Mouse (Mus musculus): Measurements from ENCODE around the gene 3110001I22Rik. TPM values are rescaled to one million over a fixed set of nuclear protein-coding genes. Genes with fewer than 3 reads are reported as not detected.

3110001I22Rik gene
- polyA plus RNA-seq, 1 experiment from 2014 or later = 8.4 TPM

Other genes with a start within 250 kb of the 3110001I22Rik start
- 41.2 and 42.3 TPM in 2 replicates for gene Parn, start 3.8 kb upstream of the 3110001I22Rik start, polyA plus RNA-seq (2015; fragmentation: Nextera tagmentation; extraction: Ambion mirVana)
- gene Bfar, start 71 bp upstream of the 3110001I22Rik start, polyA plus RNA-seq (2015; fragmentation: Nextera tagmentation; extraction: Ambion mirVana) = 52.7 and 53.1 TPM in 2 replicates
- gene Pla2g10, start 59.1 kb downstream of the 3110001I22Rik start, polyA plus RNA-seq (2015; fragmentation: Nextera tagmentation; extraction: Ambion mirVana) = not detected in 2 replicates
- 108 and 110 TPM in 2 replicates for gene Rrn3, start 108.8 kb downstream of the 3110001I22Rik start, polyA plus RNA-seq (2015; fragmentation: Nextera tagmentation; extraction: Ambion mirVana)
- gene Ntan1, start 146.9 kb downstream of the 3110001I22Rik start, polyA plus RNA-seq (2015; fragmentation: Nextera tagmentation; extraction: Ambion mirVana) = 217 and 234 TPM in 2 replicates
- 62.5 and 67.0 TPM in 2 replicates for gene Pdxdc1, start 231.2 kb downstream of the 3110001I22Rik start, polyA plus RNA-seq (2015; fragmentation: Nextera tagmentation; extraction: Ambion mirVana)
- gene Mpv17l, start 231.2 kb downstream of the 3110001I22Rik start, polyA plus RNA-seq (2015; fragmentation: Nextera tagmentation; extraction: Ambion mirVana) = 13.6 and 16.5 TPM in 2 replicates